Mouse (Mus musculus): Measurements from ENCODE around the gene Zfp273. TPM values are rescaled to one million over a fixed set of nuclear protein-coding genes. Genes with fewer than 3 reads are reported as not detected.
"Not testable (repeated sequence)": the region's sequence is repeated elsewhere in the genome, so short reads cannot be mapped to it uniquely, and the experiment has no call there.

Gene Zfp273
- total RNA-seq, 2 experiments from 2014 or later, result 1.4 to 2.1 TPM

DNA sequence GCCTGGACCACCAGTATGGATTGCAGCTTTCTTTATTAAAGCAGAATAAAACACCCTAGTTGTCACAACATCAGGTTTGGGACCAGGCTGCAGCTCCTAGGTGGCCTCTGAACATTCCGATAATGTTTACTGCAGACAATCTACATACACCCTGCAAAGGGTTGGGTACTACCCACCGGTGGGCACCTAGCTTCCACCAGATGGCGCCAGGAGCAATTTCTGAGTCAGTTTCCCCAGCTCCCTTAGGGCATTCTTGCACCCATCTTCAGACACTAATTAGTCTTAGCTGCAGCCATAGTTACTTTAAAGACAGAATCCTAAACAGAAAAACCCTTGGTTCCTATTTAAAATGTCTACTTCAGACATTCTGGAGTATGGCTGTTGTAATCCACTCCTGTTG lies 54.4 kb downstream of the Zfp273 start:
- DNase-seq, result no peak

DNA sequence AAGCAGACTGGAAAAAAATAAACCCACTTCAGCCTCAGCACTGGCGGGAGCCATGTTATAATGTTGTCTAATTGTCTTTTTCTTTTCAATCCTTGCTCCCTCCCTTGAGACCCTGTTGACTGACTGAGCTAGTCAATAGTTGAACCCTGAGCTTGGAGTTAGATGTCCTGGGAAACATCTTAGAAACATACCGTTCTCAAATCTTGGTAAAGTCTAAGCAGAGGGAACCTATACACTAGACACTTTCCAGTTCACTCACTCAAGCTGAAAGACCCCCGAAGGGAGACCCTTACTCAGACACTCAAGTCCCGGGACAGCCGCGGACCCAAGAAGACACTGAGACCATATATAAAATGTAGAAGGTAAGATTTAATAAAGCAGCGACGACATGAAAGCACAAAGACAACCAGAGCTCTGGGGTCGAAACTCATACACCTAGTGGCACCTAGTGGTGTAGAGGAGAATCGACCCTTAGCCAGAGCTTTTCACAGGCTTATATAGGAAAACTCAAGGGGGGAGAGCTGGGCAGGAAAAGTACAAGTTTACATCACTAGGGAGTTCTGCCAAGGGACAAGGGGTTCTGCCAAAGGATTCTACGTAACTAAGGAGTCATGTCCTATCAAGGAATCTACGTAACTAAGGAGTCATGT lies 62.6 kb downstream of the Zfp273 start:
- DNase-seq, result not testable (repeated sequence)

Other genes starting within 250 kb of the Zfp273 start
- 1 to 10 TPM; 2.3 to 2.8 TPM for gene Zfp729b, start 204.0 kb upstream of the Zfp273 start, total RNA-seq (2021)
- under 1 TPM in 1 of 2 experiments, not detected in 1; 0.62 TPM for gene Gm49345, start 176.0 kb upstream of the Zfp273 start, total RNA-seq (2021)
- gene Zfp729a, start 175.9 kb upstream of the Zfp273 start, total RNA-seq (2021), result 1 to 10 TPM; 1.8 to 2.3 TPM
- gene Zfp738, start 126.7 kb upstream of the Zfp273 start, total RNA-seq (2021), result 1 to 10 TPM; 2.2 to 4.0 TPM
- gene Zfp65, start 84.6 kb upstream of the Zfp273 start, total RNA-seq (2021), result 1 to 10 TPM; 3.8 to 4.4 TPM
- gene Zfp85, start 58.5 kb upstream of the Zfp273 start, total RNA-seq (2021), result 1 to 10 TPM; 1.9 to 2.3 TPM
- 1 to 10 TPM; 2.7 to 3.1 TPM for gene Zfp493, start 34.0 kb upstream of the Zfp273 start, total RNA-seq (2021)
- under 1 TPM; 0.92 to 0.94 TPM for gene Gm10037, start 17.4 kb downstream of the Zfp273 start, total RNA-seq (2021)
- gene BC048507, start 49.6 kb downstream of the Zfp273 start, total RNA-seq (2021), result not detected

Measured in gastrocnemius, postnatal 25 days (tissue).